Mouse (Mus musculus) midbrain, postnatal 0 days (tissue): ENCODE results near the gene Arid2. TPM values are rescaled to one million over a fixed set of nuclear protein-coding genes. Genes with fewer than 3 reads are reported as not detected.

Experiments used
- ATAC-seq: fragments of 200-750 bp; cut with Nextera tagmentation; 2 replicates; pipeline ENCODE4 v1.8.0; 2017; ENCODE audit warnings: moderate number of reproducible peaks, mild to moderate bottlenecking, moderate TSS enrichment, moderate library complexity; ENCODE audit not compliant: low FRiP score
- DNase-seq: peaks from one replicate; pipeline ENCODE4 v3.0.0-alpha.2; 2015; ENCODE audit warnings: low spot score
- H3K27ac ChIP-seq: fragments of 300-500 bp; sonication (generic); 2 replicates; pipeline ENCODE4 v1.5.1; 2014; ENCODE audit warnings: low read depth, mild to moderate bottlenecking, low read length, mixed read lengths
- H3K27me3 ChIP-seq: fragments of 300-500 bp; sonication (generic); 2 replicates; pipeline ENCODE4 v1.6.1; 2014; ENCODE audit warnings: low read length, control low read depth, mixed read lengths; ENCODE audit not compliant: insufficient read depth
- H3K36me3 ChIP-seq: fragments of 300-500 bp; sonication (generic); 2 replicates; pipeline ENCODE4 v1.6.1; 2014; ENCODE audit warnings: low read length, control low read depth, mixed read lengths; ENCODE audit not compliant: insufficient read depth
- H3K4me1 ChIP-seq: fragments of 300-500 bp; sonication (generic); 2 replicates; pipeline ENCODE4 v1.6.1; 2014; ENCODE audit warnings: mild to moderate bottlenecking, control low read depth, antibody characterized with exemption, low read length, mixed read lengths; ENCODE audit not compliant: insufficient read depth
- H3K4me2 ChIP-seq: fragments of 300-500 bp; sonication (generic); 2 replicates; pipeline ENCODE4 v1.6.1; 2014; ENCODE audit warnings: low read depth, mild to moderate bottlenecking, low read length, mixed read lengths; ENCODE audit not compliant: poor library complexity, severe bottlenecking
- H3K4me3 ChIP-seq: fragments of 300-500 bp; sonication (generic); 2 replicates; pipeline ENCODE4 v1.5.1; 2014; ENCODE audit warnings: low read depth, mild to moderate bottlenecking, low read length, moderate library complexity
- H3K9ac ChIP-seq: fragments of 300-500 bp; sonication (generic); replicated peaks from 2 replicates; pipeline ENCODE4 v1.6.1; 2014; ENCODE audit warnings: mild to moderate bottlenecking, low read length, moderate library complexity, mixed read lengths; ENCODE audit not compliant: poor library complexity, severe bottlenecking
- H3K9me3 ChIP-seq: fragments of 300-500 bp; sonication (generic); 2 replicates; pipeline ENCODE4 v1.6.1; 2016; ENCODE audit warnings: low read length, control low read depth
- CTCF ChIP-seq: IDR thresholded peaks from 2 replicates; pipeline ENCODE4 v1.5.1; 2016; ENCODE audit warnings: antibody characterized with exemption, mild to moderate bottlenecking
- WGBS: fragments of 180-500 bp; shearing (Covaris S2); extraction: QIAGEN DNeasy Blood & Tissue Kit; methylation state at CpG from one replicate; pipeline ENCODE4 v1.1.7; 2014; 5-methylcytosine and 5-hydroxymethylcytosine counted together
- polyA plus RNA-seq: library from polyadenylated mRNA; unstranded; fragments of >200 nt; fragmentation: Nextera tagmentation; extraction: Ambion mirVana; gene quantifications from 2 replicates; pipeline ENCODE4 v1.2.1, GENCODE M21; 2015
- total RNA-seq: library from RNA; depleted of rRNA; stranded (reverse); fragments of >200 nt; gene quantifications from 2 replicates; pipeline ENCODE4 v1.2.3, GENCODE M21; 2014

Gene Arid2
- total and polyA plus RNA-seq, 2 experiments from 2014 or later, result 11.2 to 40.8 TPM

GRCm38 (mm10) chr15:96257781-96258180 is 29.5 kb upstream of the Arid2 start:
- H3K4me3 ChIP-seq, result no peak overlapping the region
- H3K4me2 ChIP-seq, result no peak overlapping the region
- no peaks in the 10 kb centered on the region for H3K36me3 ChIP-seq
- DNase-seq (no peak), ATAC-seq (no peak)
- no peak overlapping the region for H3K9ac ChIP-seq
- no peak overlapping the region for H3K27ac ChIP-seq
- H3K27me3 ChIP-seq, result no peaks in the 10 kb centered on the region
- no peak for TF ChIP-seq CTCF
- H3K9me3 ChIP-seq, result peaks cover 9% of the 10 kb centered on the region; the same call in 1 of the 2 replicates
- H3K4me1 ChIP-seq, result no peaks in the 10 kb centered on the region
- 71% methylated on average over 5 of the region's 5 CpGs for WGBS

- 98% methylated on average over 3 of the region's 3 CpGs for WGBS
Observed at GRCm38 (mm10) chr15:96264614-96265013, 22.7 kb upstream of the Arid2 start.

GRCm38 (mm10) chr15:96267933-96268332 is 19.4 kb upstream of the Arid2 start:
- ATAC-seq (no peak), DNase-seq (no peak)
- Histone ChIP-seq H3K9me3 (no peaks in the 10 kb centered on the region), H3K9ac (no peak overlapping the region), H3K4me3 (no peak overlapping the region), H3K27ac (no peak overlapping the region), H3K36me3 (peaks cover 8% of the 10 kb centered on the region; the same call in 1 of the 2 replicates), H3K4me1 (no peaks in the 10 kb centered on the region; the same call in 1 of the 2 replicates), H3K4me2 (no peak overlapping the region), H3K27me3 (no peaks in the 10 kb centered on the region)
- TF ChIP-seq CTCF, result no peak
- 94% methylated on average over 9 of the region's 9 CpGs for WGBS

More at GRCm38 (mm10) chr15:96264614-96265013, 22.7 kb upstream of the Arid2 start:
- Histone ChIP-seq H3K4me3 (no peak overlapping the region), H3K27ac (no peak overlapping the region), H3K36me3 (peaks cover 8% of the 10 kb centered on the region; the same call in 1 of the 2 replicates), H3K4me2 (no peak overlapping the region), H3K4me1 (no peaks in the 10 kb centered on the region), H3K9ac (no peak overlapping the region), H3K9me3 (peaks cover 9% of the 10 kb centered on the region; the same call in 1 of the 2 replicates), H3K27me3 (no peaks in the 10 kb centered on the region)
- ATAC-seq (no peak), DNase-seq (no peak)
- no peak for TF ChIP-seq CTCF

- Histone ChIP-seq H3K27me3 (no peaks in the 10 kb centered on the region), H3K36me3 (peaks cover 8% of the 10 kb centered on the region; the same call in 1 of the 2 replicates), H3K9me3 (no peaks in the 10 kb centered on the region), H3K4me1 (no peaks in the 10 kb centered on the region; the same call in 1 of the 2 replicates), H3K4me3 (no peak overlapping the region), H3K27ac (no peak overlapping the region), H3K4me2 (no peak overlapping the region), H3K9ac (no peak overlapping the region)
- DNase-seq (no peak), ATAC-seq (no peak)
- TF ChIP-seq CTCF, result no peak
- 96% methylated on average over 9 of the region's 9 CpGs for WGBS
Observed at GRCm38 (mm10) chr15:96268610-96269009, 18.7 kb upstream of the Arid2 start.

GRCm38 (mm10) chr15:96269402-96269801 is 17.9 kb upstream of the Arid2 start:
- ATAC-seq (no peak), DNase-seq (no peak)
- Histone ChIP-seq H3K27ac (no peak overlapping the region), H3K27me3 (no peaks in the 10 kb centered on the region), H3K4me2 (no peak overlapping the region), H3K4me1 (no peaks in the 10 kb centered on the region; the same call in 1 of the 2 replicates), H3K9me3 (no peaks in the 10 kb centered on the region), H3K9ac (no peak overlapping the region), H3K4me3 (no peak overlapping the region), H3K36me3 (peaks cover 8% of the 10 kb centered on the region; the same call in 1 of the 2 replicates)
- WGBS, result 96% methylated on average over 4 of the region's 4 CpGs
- no peak for TF ChIP-seq CTCF

GRCm38 (mm10) chr15:96270272-96270880 is 16.9 kb upstream of the Arid2 start:
- H3K36me3 ChIP-seq, result peaks cover 8% of the 10 kb centered on the region; the same call in 1 of the 2 replicates
- H3K4me3 ChIP-seq, result no peak overlapping the region
- H3K27me3 ChIP-seq, result no peaks in the 10 kb centered on the region
- H3K4me1 ChIP-seq, result no peaks in the 10 kb centered on the region; the same call in 1 of the 2 replicates
- no peak for DNase-seq
- TF ChIP-seq CTCF, result no peak
- 90% methylated on average over 10 of the region's 10 CpGs for WGBS
- H3K4me2 ChIP-seq, result no peak overlapping the region
- no peak overlapping the region for H3K27ac ChIP-seq
- ATAC-seq, result no peak
- H3K9me3 ChIP-seq, result no peaks in the 10 kb centered on the region
- no peak overlapping the region for H3K9ac ChIP-seq
